Mouse (Mus musculus) intestine, embryonic 15.5 days (tissue): Measurements from ENCODE around the gene Lipc. TPM values are rescaled to one million over a fixed set of nuclear protein-coding genes. Genes with fewer than 3 reads are reported as not detected.
A peak's percentile ranks its signal among the peaks of the same experiment; 100 is the strongest.

Experiments
- ATAC-seq: fragments of 200-750 bp; cut with Nextera tagmentation; 2 replicates; pipeline ENCODE4 v1.8.0; 2017; ENCODE audit warnings: moderate TSS enrichment, moderate library complexity
- H3K27ac ChIP-seq: fragments of 300-500 bp; sonication (generic); 2 replicates; pipeline ENCODE4 v1.5.1; 2015; ENCODE audit warnings: mild to moderate bottlenecking, inconsistent platforms
- H3K27me3 ChIP-seq: fragments of 300-500 bp; sonication (generic); replicated peaks from 2 replicates; pipeline ENCODE4 v1.6.1; 2015; ENCODE audit warnings: inconsistent platforms
- H3K36me3 ChIP-seq: fragments of 300-500 bp; sonication (generic); 2 replicates; pipeline ENCODE4 v1.6.1; 2015; ENCODE audit warnings: inconsistent platforms
- H3K4me1 ChIP-seq: fragments of 300-500 bp; sonication (generic); replicated peaks from 2 replicates; pipeline ENCODE4 v1.6.1; 2015; ENCODE audit warnings: inconsistent platforms
- H3K4me2 ChIP-seq: fragments of 300-500 bp; sonication (generic); replicated peaks from 2 replicates; pipeline ENCODE4 v1.6.1; 2015; ENCODE audit warnings: mild to moderate bottlenecking, inconsistent platforms
- H3K4me3 ChIP-seq: fragments of 300-500 bp; sonication (generic); replicated peaks from 2 replicates; pipeline ENCODE4 v1.5.1; 2015; ENCODE audit warnings: inconsistent platforms
- H3K9ac ChIP-seq: fragments of 300-500 bp; sonication (generic); 2 replicates; pipeline ENCODE4 v1.6.1; 2015; ENCODE audit warnings: inconsistent platforms
- H3K9me3 ChIP-seq: fragments of 300-500 bp; sonication (generic); 2 replicates; pipeline ENCODE4 v1.6.1; 2016; ENCODE audit warnings: inconsistent platforms
- WGBS: fragments of 180-500 bp; shearing (Covaris S2); methylation state at CpG from one replicate; pipeline ENCODE4 v1.1.7; 2015; 5-methylcytosine and 5-hydroxymethylcytosine counted together
- polyA plus RNA-seq: library from polyadenylated mRNA; unstranded; fragments of >200 nt; fragmentation: Nextera tagmentation; extraction: Ambion mirVana; gene quantifications from 2 replicates; pipeline ENCODE4 v1.2.1, GENCODE M21; 2015

Lipc gene
- polyA plus RNA-seq, result 1.1 and 1.7 TPM in 2 replicates

DNA sequence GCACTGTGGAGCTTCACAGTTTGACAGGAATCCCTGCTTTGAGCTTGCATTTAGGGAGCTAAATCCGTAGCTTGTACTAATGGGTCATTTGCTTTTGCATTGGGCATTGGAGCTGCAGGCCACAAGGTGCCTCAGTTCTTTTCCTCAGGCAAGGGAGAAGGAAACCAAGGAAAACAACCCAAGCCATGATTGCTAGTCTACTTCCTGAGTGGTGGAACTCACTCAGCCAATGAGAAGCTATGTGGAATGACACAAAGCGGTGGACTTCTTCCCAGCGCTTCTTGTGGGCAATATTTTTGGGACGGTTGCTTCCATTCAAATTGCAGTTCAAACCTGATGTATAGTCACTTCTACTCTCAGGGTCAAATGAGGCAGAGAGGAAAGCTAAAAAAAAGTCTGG lies at the start of gene Lipc:
TSS of gene Lipc (minus strand) at position 101 of the 400 bp plus-strand sequence.
- Histone ChIP-seq H3K27me3 (no peaks in the 10 kb centered on the region), H3K4me2 (no peak within 1 kb of the TSS), H3K4me1 (0 out of 2 replicates have a peak, but pooled peaks cover 4% of the 10 kb centered on the region), H3K9me3 (no peaks in the 10 kb centered on the region), H3K4me3 (no peak within 1 kb of the TSS), H3K36me3 (no peaks in the 10 kb centered on the region), H3K9ac (no peak within 1 kb of the TSS), H3K27ac (no peak within 1 kb of the TSS)
- no peak for ATAC-seq
- WGBS, result 84% methylated on average over 4 of the region's 4 CpGs

DNA sequence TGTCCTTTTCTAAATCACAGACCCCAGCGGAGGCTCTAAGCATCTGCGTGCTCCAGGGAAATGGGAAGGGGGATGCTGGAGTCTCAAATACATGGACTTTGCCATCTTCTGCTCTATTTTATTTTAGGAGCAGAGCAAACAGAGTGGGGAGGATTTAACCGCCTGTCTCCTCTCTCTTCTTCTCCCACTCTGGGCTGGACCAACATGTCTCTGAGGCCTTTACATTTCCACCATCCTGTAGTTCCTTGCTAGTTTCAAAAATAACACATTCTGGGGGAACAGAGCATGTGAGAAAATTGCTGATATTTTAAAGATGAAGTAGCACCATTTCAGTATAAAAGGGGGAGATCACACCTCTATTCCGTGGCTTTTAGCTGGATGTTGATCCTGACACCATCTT lies 47.1 kb upstream of the Lipc start:
- H3K4me2 ChIP-seq, result no peak overlapping the region
- 87% methylated on average over 4 of the region's 4 CpGs for WGBS
- no peak overlapping the region for H3K9ac ChIP-seq
- H3K36me3 ChIP-seq, result no peaks in the 10 kb centered on the region
- H3K4me3 ChIP-seq, result no peak overlapping the region
- ATAC-seq, result no peak
- no peaks in the 10 kb centered on the region for H3K9me3 ChIP-seq
- H3K4me1 ChIP-seq, result no peaks in the 10 kb centered on the region
- no peak overlapping the region for H3K27ac ChIP-seq
- no peaks in the 10 kb centered on the region for H3K27me3 ChIP-seq

DNA sequence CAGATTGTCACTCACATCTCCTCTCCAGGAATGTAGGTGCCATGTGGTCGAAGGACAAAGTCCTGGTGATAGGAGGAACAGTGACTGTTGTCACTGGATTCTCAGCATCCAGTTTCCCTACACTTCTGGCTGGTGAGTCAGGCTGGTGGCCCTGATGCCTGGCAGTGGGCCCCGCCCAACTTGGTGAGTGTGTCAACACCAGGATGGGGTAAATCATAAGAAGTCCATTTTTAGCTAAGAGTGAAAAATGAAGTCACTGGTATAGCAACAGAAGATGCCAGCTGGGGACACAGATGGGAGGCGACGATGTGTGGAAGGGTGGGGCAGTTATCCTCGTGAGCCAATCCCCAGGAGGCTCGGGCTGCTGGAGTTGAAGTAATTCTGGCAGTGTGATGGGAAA lies 46.7 kb upstream of the Lipc start:
- 71% methylated on average over 6 of the region's 6 CpGs for WGBS
- Histone ChIP-seq H3K27ac (no peak overlapping the region), H3K9me3 (no peaks in the 10 kb centered on the region), H3K9ac (no peak overlapping the region), H3K36me3 (no peaks in the 10 kb centered on the region), H3K4me3 (no peak overlapping the region), H3K4me1 (no peaks in the 10 kb centered on the region), H3K4me2 (no peak overlapping the region), H3K27me3 (no peaks in the 10 kb centered on the region)
- ATAC-seq, result 0 out of 2 replicates have a peak, but pooled peaks have one; percentile 20

DNA sequence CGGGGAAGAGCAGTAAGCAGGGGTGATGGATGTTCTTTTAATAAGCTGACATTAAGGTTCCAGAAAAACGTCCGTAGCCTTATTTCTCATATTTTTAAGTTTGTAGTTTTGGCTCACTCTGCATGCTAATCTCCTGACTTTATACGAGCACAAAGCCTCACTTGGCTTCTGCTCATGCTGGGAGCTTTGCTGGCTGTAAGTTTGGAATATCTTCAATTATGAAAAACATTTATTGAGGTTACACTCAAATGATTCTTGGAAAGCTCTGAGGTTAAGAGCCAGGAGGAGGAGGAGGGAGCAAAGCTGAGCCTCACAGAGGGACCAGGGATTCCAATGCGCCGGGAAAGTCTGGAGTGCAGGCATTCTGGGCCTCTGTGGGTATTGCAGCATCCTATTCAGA lies 41.3 kb upstream of the Lipc start:
- WGBS, result 57% methylated on average over 6 of the region's 6 CpGs
- Histone ChIP-seq H3K4me3 (no peak overlapping the region), H3K36me3 (no peaks in the 10 kb centered on the region), H3K4me1 (no peaks in the 10 kb centered on the region), H3K4me2 (no peak overlapping the region), H3K27ac (no peak overlapping the region), H3K9ac (no peak overlapping the region), H3K27me3 (no peaks in the 10 kb centered on the region), H3K9me3 (no peaks in the 10 kb centered on the region)
- no peak for ATAC-seq

DNA sequence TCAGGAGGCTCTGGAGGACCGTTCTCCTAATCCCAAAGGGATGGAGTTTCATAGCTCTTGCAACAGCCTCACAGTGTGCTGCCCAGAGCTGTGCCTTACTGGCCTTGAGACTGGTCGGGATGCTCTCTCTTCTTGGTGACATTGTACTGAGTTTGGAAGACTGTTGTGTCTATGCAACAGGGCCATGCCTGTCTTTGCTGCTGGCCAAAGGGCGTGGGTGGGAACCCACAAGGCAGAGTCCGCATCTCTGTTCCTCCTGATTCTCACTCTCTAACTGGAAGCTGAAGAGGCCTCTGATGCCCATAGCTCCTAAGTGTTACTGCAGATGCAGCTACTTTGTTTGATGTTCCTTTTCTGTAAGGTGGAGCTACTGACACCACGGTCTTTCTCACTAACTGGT lies 39.4 kb upstream of the Lipc start:
- H3K9ac ChIP-seq, result no peak overlapping the region
- no peaks in the 10 kb centered on the region for H3K27me3 ChIP-seq
- no peak overlapping the region for H3K4me2 ChIP-seq
- H3K4me1 ChIP-seq, result no peaks in the 10 kb centered on the region; the same call in 1 of the 2 replicates
- WGBS, result 81% methylated on average over 5 of the region's 5 CpGs
- H3K27ac ChIP-seq, result no peak overlapping the region
- H3K9me3 ChIP-seq, result no peaks in the 10 kb centered on the region
- no peaks in the 10 kb centered on the region for H3K36me3 ChIP-seq
- no peak overlapping the region for H3K4me3 ChIP-seq
- ATAC-seq, result no peak

DNA sequence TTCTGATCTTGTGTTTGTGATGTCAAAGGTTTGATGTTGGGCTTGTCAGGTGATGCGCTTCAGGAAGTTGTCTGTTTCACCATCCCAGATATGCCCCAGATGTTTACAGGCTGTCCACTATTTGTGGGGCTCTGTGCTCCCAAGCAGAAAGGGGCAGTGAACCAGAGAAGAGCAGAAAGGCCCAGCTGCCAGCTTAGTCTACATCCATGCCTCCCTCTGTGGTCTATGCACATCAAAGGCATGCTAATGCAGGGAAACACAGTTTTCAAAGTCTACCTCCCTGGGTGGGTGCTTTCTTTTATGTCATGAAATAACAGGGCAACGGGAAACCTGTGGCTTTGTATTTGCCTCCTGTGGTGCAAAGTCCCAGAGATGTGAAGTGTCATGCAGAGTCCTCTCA lies 35.2 kb upstream of the Lipc start:
- Histone ChIP-seq H3K36me3 (no peaks in the 10 kb centered on the region), H3K4me1 (no peaks in the 10 kb centered on the region; the same call in none of the 2 replicates), H3K4me2 (no peak overlapping the region), H3K27ac (no peak overlapping the region), H3K27me3 (no peaks in the 10 kb centered on the region), H3K9me3 (no peaks in the 10 kb centered on the region), H3K4me3 (no peak overlapping the region), H3K9ac (no peak overlapping the region)
- WGBS, result 47% methylated on average over 2 of the region's 2 CpGs
- ATAC-seq, result no peak

DNA sequence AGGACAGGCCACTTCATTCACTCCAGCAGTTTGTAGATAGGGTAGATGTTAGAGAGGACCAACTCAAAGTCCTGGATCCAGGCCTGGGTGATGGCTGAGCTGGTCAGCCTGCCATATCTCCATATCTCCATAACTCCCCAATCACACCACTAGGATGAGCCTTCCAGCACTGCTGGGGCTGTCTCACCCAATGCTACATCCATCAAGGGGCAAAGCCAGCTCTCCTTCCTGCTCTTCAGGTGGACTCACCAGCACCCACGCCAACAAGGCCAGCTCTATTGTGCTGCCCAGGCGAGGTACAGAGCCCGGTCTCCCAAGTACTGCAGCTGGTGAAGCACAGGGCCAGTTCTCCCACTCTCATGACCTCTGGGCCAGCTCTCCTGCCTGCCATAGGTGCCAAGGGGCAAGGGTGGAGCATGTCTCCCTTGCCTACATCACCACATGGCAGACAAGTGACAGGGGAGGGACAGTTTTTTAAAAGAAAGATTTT lies 31.0 kb upstream of the Lipc start:
- Histone ChIP-seq H3K36me3 (no peaks in the 10 kb centered on the region), H3K9me3 (no peaks in the 10 kb centered on the region)
- 95% methylated on average over 3 of the region's 3 CpGs for WGBS

DNA sequence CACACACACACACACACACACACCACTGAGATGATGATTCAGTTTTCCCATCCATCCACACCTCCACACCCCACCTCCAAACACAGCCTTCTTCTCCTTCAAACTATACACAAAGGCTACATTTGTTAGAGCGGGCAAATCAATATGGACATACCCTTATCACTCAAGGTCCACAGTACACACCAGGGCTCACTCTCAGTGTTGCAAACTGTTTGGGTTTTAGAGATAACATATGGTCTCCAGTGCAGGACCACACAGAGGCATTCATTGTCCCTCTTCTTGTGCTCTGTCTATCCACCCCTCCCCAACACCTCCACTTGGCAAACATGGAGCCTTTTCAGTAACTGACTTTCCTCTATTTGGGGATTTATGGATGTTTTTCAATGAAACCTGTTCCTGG lies 29.7 kb upstream of the Lipc start:
- Histone ChIP-seq H3K4me1 (no peaks in the 10 kb centered on the region; the same call in 1 of the 2 replicates), H3K27ac (no peak overlapping the region), H3K4me3 (no peak overlapping the region), H3K36me3 (no peaks in the 10 kb centered on the region), H3K9ac (no peak overlapping the region), H3K9me3 (no peaks in the 10 kb centered on the region), H3K27me3 (no peaks in the 10 kb centered on the region), H3K4me2 (no peak overlapping the region)
- 53% methylated on average over 1 of the region's 1 CpGs for WGBS
- ATAC-seq, result peak; percentile 91

More for the DNA sequence above, 31.0 kb upstream of the Lipc start:
- no peak overlapping the region for H3K4me2 ChIP-seq
- H3K4me3 ChIP-seq, result no peak overlapping the region
- H3K27ac ChIP-seq, result no peak overlapping the region
- ATAC-seq, result no peak
- H3K9ac ChIP-seq, result no peak overlapping the region
- H3K27me3 ChIP-seq, result no peaks in the 10 kb centered on the region
- H3K4me1 ChIP-seq, result no peaks in the 10 kb centered on the region; the same call in none of the 2 replicates

DNA sequence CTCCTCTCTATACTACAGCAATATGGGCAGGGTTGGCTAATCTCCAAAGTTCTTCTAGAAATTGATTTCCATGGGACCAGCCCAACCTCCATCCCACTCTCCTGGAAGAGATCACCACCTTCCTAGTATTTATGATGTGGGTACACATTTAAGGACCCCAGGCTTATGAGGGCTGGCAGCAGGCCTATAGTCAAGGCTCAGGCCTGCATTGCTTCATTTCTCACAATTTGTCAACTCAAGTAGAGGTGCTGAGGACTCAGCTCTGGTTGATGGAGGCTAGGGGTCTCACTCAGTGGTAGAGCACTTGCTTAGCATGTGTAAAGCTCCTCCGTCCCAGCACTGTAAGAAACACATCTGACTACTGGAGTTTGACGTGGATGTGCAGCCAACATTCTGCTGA lies 27.6 kb upstream of the Lipc start:
- no peaks in the 10 kb centered on the region for H3K27me3 ChIP-seq
- no peak overlapping the region for H3K4me3 ChIP-seq
- no peak for ATAC-seq
- no peaks in the 10 kb centered on the region for H3K36me3 ChIP-seq
- H3K9me3 ChIP-seq, result no peaks in the 10 kb centered on the region
- no peak overlapping the region for H3K9ac ChIP-seq
- 90% methylated on average over 2 of the region's 2 CpGs for WGBS
- no peak overlapping the region for H3K27ac ChIP-seq
- no peaks in the 10 kb centered on the region; the same call in 1 of the 2 replicates for H3K4me1 ChIP-seq
- H3K4me2 ChIP-seq, result no peak overlapping the region

DNA sequence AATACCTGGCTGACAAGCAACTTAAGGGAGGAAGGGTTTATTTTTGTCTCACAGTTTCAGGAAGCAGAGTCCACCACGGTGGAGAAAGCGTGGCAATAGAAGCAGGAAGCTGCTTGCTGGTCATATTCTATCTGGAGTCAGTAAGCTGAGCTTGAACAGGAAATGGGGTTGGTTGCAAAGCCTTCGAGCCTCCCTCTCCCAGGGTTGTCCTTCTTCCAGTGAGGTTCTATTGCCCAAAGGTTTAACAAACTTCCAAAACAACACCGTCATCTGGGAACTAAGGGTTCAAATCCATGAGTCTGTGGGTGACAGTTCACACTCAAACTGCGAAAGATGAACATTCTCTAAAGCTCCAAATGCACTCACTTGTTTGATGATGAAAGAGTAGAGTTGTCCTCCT lies 27.1 kb upstream of the Lipc start:
- WGBS, result 89% methylated on average over 5 of the region's 5 CpGs
- no peak overlapping the region for H3K9ac ChIP-seq
- ATAC-seq, result no peak

DNA sequence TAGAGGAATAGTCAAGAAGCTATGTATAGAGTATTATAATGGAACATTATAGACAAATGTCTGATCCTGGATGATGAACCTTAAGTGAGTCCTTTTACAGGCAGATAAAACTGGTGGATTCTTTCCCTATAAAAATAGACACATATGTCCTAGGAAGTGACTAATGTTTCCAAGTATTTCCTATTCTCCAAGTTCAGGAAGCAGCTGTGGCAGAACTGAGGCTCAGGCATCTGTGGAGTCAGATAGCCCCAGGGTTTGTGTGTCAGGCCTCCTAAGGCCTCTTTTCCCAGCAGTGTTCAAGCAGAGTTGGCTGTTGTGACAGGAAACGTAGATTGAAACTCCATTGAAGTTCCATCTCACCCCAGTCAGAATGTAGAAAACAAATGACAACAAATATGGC lies 25.4 kb upstream of the Lipc start:
- Histone ChIP-seq H3K9ac (no peak overlapping the region), H3K4me1 (no peaks in the 10 kb centered on the region; the same call in 1 of the 2 replicates), H3K36me3 (no peaks in the 10 kb centered on the region), H3K4me2 (no peak overlapping the region), H3K27me3 (no peaks in the 10 kb centered on the region), H3K9me3 (no peaks in the 10 kb centered on the region), H3K27ac (no peak overlapping the region), H3K4me3 (no peak overlapping the region)
- no peak for ATAC-seq
- WGBS, result 74% methylated on average over 1 of the region's 1 CpGs

More for the DNA sequence above, 27.1 kb upstream of the Lipc start:
- Histone ChIP-seq H3K36me3 (no peaks in the 10 kb centered on the region), H3K4me2 (no peak overlapping the region), H3K27me3 (no peaks in the 10 kb centered on the region), H3K4me1 (no peaks in the 10 kb centered on the region; the same call in 1 of the 2 replicates), H3K9me3 (no peaks in the 10 kb centered on the region), H3K27ac (no peak overlapping the region), H3K4me3 (no peak overlapping the region)

DNA sequence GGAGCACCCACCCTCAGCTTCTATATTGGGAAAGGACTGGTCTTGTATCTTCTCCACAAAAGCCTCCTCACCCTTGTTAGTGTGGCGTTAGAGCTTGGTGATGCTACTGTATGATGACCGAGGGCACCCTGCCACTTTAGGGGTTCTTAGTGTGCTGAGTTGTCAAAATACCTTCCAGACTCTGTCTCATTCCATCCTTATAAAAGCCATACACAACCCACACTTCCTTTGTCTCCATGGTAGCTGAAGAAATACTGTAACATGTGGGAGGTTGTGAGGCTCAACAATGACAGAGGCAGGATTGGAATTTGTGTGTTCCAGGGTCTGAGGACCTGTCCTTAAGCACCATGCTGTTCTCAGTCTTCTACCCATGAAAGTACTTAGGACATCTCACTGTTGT lies 23.9 kb upstream of the Lipc start:
- Histone ChIP-seq H3K4me2 (no peak overlapping the region), H3K9me3 (no peaks in the 10 kb centered on the region), H3K27me3 (no peaks in the 10 kb centered on the region), H3K4me3 (no peak overlapping the region), H3K36me3 (no peaks in the 10 kb centered on the region), H3K27ac (no peak overlapping the region), H3K9ac (no peak overlapping the region), H3K4me1 (no peaks in the 10 kb centered on the region)
- no peak for ATAC-seq
- 86% methylated on average over 2 of the region's 2 CpGs for WGBS

DNA sequence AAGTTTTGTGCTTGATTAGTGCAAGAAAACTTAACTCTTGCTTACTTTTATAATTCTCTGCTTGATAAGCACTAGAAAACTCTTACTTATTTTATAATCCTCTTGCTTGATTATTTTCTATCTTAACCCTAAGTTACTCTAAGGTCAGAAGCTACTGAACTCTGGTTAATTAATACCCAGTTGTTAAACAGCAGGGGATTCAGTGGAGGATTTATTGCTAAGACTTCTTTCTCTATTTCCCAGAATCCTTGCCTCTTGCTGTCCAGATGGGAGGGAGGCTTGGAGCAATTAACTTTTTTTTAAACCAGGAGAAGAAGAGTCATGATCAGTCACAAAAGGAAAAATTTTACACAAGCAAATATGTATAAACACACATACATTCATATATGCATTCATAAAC lies 21.3 kb upstream of the Lipc start:
- Histone ChIP-seq H3K9ac (no peak overlapping the region), H3K27ac (no peak overlapping the region), H3K27me3 (no peaks in the 10 kb centered on the region), H3K4me2 (no peak overlapping the region), H3K4me1 (no peaks in the 10 kb centered on the region), H3K9me3 (no peaks in the 10 kb centered on the region), H3K36me3 (no peaks in the 10 kb centered on the region), H3K4me3 (no peak overlapping the region)
- peak; percentile 80 for ATAC-seq
